Mouse (Mus musculus) CH12.LX (cell line): ENCODE data around the gene Fibcd1.
A peak's percentile ranks its signal among the peaks of the same experiment; 100 is the strongest.

ENCODE experiments used
- BHLHE40 ChIP-seq: IDR thresholded peaks from 2 replicates; pipeline ENCODE4 v1.6.1; 2011; ENCODE audit warnings: mild to moderate bottlenecking, low read depth, low read length, improper control_type of control experiment
- CTCF ChIP-seq, 2 experiments: IDR thresholded peaks in 1 of 2; conservative IDR thresholded peaks in 1 of 2; 2 replicates each; pipeline ENCODE4 v1.5.1; 2011 to 2012; ENCODE audit warnings: low read depth in 2 of 2, low read length in 2 of 2, improper control_type of control experiment in 1 of 2, inconsistent platforms in 1 of 2, mild to moderate bottlenecking in 1 of 2, moderate library complexity in 1 of 2
- EP300 ChIP-seq: IDR thresholded peaks from 2 replicates; pipeline ENCODE4 v1.6.1; 2011; ENCODE audit warnings: low read length, improper control_type of control experiment
- MYC ChIP-seq: IDR thresholded peaks from 2 replicates; pipeline ENCODE4 v1.6.1; 2011; ENCODE audit warnings: low read depth, mild to moderate bottlenecking, improper control_type of control experiment, low read length
- POLR2A ChIP-seq: IDR thresholded peaks from 2 replicates; pipeline ENCODE4 v1.6.1; 2011; ENCODE audit warnings: low read depth, mild to moderate bottlenecking, improper control_type of control experiment, low read length
- SMC3 ChIP-seq: IDR thresholded peaks from 2 replicates; pipeline ENCODE4 v1.6.1; 2011; ENCODE audit warnings: low read depth, low read length, improper control_type of control experiment
- UBTF ChIP-seq: IDR thresholded peaks from 2 replicates; pipeline ENCODE4 v1.6.1; 2012; ENCODE audit warnings: low read depth, mild to moderate bottlenecking, inconsistent platforms, low read length, improper control_type of control experiment, moderate library complexity
- USF1 ChIP-seq: IDR thresholded peaks from 2 replicates; pipeline ENCODE4 v1.6.1; 2014; ENCODE audit warnings: low read depth, mild to moderate bottlenecking, inconsistent platforms, low read length, improper control_type of control experiment
- ZC3H11A ChIP-seq: IDR thresholded peaks from 2 replicates; pipeline ENCODE4 v1.6.1; 2012; ENCODE audit warnings: low read depth, mild to moderate bottlenecking, inconsistent platforms, low read length, improper control_type of control experiment
- ZMIZ1 ChIP-seq: IDR thresholded peaks from 2 replicates; pipeline ENCODE4 v1.6.1; 2012; ENCODE audit warnings: low read depth, mild to moderate bottlenecking, inconsistent platforms, low read length, improper control_type of control experiment
- ZNF384 ChIP-seq: IDR thresholded peaks from 2 replicates; pipeline ENCODE4 v1.6.1; 2012; ENCODE audit warnings: low read depth, low read length, improper control_type of control experiment, inconsistent platforms

DNA sequence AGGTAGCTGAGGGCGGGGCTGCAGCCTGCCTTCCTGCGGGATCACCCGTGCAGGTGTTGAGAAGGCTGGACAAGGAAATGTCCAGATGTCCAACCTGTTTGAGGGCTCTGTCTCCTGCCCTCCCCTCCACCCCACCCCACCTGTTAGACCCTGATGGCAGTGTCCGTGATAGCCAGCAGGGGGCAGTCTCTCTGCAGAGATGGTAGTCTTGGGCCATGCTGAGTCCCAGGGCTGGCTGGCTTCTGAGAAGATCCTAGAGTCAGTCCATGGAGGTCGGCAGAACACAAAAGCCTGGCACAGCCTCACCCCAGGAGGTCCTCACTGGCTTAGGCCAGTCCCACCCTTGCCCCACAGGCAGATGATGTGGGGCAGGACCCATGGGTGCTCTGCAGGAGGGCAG, 30.4 kb downstream of the Fibcd1 start:
- no peak for TF ChIP-seq POLR2A
- TF ChIP-seq CTCF (conservative IDR thresholded peaks at IDR 0.05 in 1 of 2, IDR thresholded peaks at IDR 0.05 in 1 of 2; ENCODE audit: low read depth in 2 of 2, low read length in 2 of 2) = peak; percentile 36 to 89; a peak in 3 of 4 replicates
- no peak for TF ChIP-seq MYC
- TF ChIP-seq EP300 = no peak
- no peak for TF ChIP-seq ZNF384
- TF ChIP-seq BHLHE40 = no peak
- TF ChIP-seq ZC3H11A = peak; percentile 55
- no peak for TF ChIP-seq USF1
- peak; percentile 93 for TF ChIP-seq SMC3
- no peak for TF ChIP-seq UBTF
- no peak for TF ChIP-seq ZMIZ1
